Mouse (Mus musculus): ENCODE data around the gene Rab1b.
A peak's percentile ranks its signal among the peaks of the same experiment; 100 is the strongest.
"Not testable (repeated sequence)": the region's sequence is repeated elsewhere in the genome, so short reads cannot be mapped to it uniquely, and the experiment has no call there.

The Rab1b gene

GRCm38 (mm10) chr19:5097521-5098362 lies 9.1 kb downstream of the Rab1b start:
- peak in 1 of 2 experiments; percentile 32 for DNase-seq

GRCm38 (mm10) chr19:5095887-5096474 lies 10.9 kb downstream of the Rab1b start:
- DNase-seq, result peak in 1 of 2 experiments; percentile 38

DNA sequence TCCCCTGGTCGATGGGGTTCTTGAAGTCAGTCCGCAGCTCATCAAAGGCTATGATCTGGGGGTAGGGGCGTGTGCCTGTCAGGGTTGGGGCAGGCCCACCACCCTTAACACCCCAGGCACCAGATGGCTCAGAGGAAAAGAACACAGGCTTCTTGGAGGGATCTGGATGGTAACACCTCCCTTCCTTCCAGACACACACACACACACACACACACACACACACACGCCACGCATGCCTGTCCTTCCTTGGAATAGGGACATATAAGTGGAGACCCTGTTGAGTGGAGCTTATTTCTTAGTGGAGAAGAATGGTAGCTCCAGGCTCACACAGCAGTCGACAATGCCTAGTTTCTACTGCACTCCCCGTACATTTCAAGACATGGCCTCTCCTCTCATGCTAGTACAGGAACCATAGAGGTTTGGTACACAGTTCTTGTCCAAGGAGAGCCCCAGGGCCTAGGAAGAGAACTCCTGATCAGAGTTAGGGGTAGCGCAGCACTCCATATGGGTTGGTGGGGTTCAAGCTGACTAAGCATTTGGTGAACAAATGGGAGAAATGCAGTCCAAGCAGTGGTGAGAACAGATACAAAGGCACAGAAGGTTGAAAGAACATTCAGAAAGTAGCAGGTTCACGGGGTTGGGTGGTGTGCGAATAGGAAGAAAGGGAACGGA lies 12.0 kb downstream of the Rab1b start:
- no peak for DNase-seq

DNA sequence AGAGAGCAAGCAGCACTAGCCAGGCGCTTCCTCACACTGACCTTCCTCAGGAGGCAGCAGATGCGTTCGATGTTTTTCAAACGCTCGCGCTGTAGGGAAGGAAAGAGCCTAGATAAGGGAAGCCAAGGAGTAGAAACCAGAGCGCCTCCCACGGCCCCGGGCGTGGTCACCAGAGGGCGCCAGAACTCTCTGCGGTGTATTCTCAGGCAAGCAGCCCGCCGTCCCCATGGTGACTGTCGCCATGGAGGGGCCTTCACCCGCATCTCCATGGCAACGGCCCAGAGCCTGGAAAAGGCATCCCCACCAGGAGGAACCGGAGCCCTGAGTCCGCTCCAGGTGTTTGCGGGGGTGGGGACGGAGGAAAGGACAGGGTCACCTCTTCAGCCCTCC lies 12.6 kb downstream of the Rab1b start:
- peak; percentile 95 to 96 for DNase-seq

DNA sequence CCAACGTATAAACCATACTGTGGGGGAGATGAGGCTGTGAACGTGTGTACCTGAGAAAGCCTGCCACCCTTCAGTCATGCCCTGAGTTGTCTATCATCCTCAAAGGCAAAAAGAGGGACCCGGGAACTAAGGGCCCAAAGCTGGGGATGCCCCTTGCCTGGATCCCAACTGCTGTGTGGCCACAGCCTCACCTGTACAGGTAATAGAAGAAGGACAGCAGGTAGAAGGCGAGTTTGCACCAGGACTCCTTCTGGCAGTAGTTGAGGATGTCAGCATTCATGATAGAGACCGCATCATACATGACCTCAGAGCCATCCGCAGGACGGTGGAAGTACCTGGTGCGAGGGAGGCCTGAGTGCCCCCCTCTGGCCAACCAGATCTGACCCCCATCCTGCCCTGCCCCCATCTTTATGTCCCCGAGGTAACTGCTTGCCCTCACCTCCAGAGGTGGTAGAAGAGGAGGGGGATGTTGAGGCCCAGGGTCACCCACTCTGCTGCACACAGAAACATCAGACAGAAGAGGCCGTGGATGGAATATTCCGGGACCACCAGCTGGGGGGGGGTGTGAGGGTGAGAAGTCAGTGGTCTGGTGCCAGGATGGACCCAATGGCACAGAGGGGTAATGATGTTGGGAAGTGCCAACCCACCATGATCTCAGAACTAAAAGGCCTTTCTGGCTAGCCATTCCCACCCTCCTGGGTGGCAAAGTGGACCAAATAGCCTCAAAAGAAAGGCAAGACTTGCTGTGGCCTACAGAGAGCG lies 13.2 kb downstream of the Rab1b start:
- peak in 1 of 2 experiments; percentile 36 for DNase-seq

DNA sequence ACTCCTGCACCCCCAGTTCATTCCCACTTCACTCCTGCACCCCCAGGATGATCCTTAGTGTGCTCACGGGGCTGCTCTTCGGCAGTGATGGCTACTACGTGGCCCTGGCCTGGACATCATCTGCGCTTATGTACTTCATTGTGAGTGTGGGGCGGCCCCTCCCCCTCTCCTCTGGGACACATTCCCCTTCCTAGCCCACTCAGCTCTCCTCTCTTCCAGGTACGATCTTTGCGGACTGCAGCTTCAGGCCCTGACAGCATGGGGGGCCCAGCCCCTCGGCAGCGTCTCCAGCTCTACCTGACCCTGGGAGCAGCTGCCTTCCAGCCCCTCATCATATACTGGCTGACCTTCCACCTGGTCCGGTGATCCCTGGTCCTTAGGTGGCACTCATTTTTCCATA lies 14.8 kb downstream of the Rab1b start:
- peak in 1 of 2 experiments; percentile 35 for DNase-seq

- DNase-seq, result peak in 1 of 2 experiments; percentile 35
Measured at GRCm38 (mm10) chr19:5089324-5089723, 17.5 kb downstream of the Rab1b start.

- DNase-seq, result peak; percentile 98
Measured at GRCm38 (mm10) chr19:5087884-5088728, 18.8 kb downstream of the Rab1b start, which contains the start of gene Yif1a. Gene Yif1a (plus strand): TSS chr19:5088538.

- DNase-seq, result not testable (repeated sequence)
Measured at GRCm38 (mm10) chr19:5086533-5086932, 20.3 kb downstream of the Rab1b start.

GRCm38 (mm10) chr19:5085145-5085863 lies 21.6 kb downstream of the Rab1b start, which contains the start of gene Tmem151a:
Gene Tmem151a (minus strand): TSS chr19:5085531.
- DNase-seq, result peak; percentile 60 to 82

DNA sequence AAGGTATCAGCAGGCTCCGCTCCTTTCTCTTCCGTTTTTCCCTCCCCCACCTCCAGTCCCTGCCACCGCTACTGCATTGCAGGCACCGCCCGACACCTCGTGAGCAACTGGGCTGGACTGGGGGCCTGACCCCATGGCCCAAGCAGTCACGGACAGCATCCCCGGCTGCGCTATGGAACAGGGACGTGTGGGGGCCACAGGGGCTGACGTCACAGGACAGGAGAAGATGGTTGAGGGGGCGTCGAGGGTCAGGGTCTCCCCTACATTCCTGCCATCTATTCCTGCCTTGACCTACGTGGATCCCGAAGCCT lies 22.1 kb downstream of the Rab1b start:
- peak in 1 of 2 experiments; percentile 39 for DNase-seq

DNA sequence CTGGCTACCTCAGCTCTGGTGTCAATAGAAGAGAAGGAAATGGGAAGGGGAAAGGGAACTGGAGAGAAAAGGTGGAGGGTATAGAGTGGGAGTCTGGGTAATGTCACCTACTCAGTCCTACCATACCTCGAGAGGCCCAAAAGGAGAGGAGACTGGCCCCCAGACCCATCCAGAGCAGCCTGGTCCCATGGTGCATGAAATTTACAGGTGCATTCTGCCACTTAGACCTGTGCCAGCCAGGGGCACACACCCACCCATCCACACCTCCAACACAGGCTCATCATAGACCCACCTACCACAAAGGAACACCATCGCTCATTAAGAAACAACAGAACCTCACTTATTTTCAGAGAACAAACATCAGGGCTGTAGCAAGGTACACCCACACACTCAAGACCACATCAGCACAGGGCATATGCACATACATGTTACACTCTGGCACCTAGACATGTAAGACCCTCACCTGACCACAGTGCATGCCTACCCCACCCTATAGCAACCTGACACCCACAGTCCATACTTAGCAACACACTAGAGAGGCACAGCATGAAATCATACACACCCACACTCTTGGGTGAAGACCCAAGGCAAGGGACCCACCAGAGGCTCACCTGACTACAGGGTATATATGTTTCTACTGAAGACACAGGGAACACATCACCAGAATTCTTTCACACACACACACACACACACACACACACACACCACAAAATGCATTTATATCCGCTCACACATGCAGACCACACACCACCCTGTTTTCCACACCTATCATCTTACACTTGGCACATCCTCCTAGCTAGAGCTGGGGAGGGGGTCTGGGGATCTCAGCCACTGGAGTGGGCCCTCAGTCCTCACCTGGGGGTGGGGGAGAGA lies 22.7 kb downstream of the Rab1b start:
- DNase-seq, result no peak

GRCm38 (mm10) chr19:5082596-5082995 lies 24.3 kb downstream of the Rab1b start:
- no peak for DNase-seq

- DNase-seq, result peak in 1 of 2 experiments; percentile 36
Measured at GRCm38 (mm10) chr19:5082005-5082404, 24.9 kb downstream of the Rab1b start.

GRCm38 (mm10) chr19:5079279-5079678 lies 27.6 kb downstream of the Rab1b start:
- DNase-seq, result no peak

GRCm38 (mm10) chr19:5073518-5073917 lies 33.4 kb downstream of the Rab1b start:
- no peak for DNase-seq

GRCm38 (mm10) chr19:5073028-5073427 lies 33.8 kb downstream of the Rab1b start:
- peak; percentile 69 to 83 for DNase-seq

DNA sequence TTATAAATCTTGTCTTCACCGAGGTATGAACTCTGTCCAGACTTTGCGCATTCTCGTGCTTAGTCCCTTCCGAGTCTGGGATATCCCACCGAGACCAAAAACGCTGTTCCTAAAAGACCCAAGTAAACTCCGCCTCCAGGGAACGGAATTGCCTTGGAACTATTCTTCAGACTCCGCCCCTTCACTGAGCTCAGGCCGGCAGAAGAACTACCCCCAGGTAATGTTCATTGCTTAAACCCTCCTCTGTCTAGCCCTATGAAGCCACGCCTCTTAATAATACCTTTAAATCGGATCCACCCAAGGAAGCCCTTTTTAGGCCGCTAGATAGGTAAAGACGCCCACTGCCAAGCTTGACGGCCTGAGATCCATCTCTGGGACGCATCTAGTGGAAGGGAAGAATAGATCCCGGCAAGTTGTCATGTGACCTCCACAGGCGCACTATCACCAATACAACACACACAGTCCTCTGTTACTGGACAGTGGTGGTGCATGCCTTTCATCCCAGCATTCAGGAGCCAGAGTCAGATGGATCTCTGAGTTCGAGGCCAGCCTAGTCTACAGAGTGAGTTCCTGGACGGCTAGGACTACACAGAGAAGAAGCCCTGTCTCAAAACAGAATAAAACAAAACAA lies 34.4 kb downstream of the Rab1b start:
- DNase-seq, result peak in 1 of 2 experiments; percentile 26

DNA sequence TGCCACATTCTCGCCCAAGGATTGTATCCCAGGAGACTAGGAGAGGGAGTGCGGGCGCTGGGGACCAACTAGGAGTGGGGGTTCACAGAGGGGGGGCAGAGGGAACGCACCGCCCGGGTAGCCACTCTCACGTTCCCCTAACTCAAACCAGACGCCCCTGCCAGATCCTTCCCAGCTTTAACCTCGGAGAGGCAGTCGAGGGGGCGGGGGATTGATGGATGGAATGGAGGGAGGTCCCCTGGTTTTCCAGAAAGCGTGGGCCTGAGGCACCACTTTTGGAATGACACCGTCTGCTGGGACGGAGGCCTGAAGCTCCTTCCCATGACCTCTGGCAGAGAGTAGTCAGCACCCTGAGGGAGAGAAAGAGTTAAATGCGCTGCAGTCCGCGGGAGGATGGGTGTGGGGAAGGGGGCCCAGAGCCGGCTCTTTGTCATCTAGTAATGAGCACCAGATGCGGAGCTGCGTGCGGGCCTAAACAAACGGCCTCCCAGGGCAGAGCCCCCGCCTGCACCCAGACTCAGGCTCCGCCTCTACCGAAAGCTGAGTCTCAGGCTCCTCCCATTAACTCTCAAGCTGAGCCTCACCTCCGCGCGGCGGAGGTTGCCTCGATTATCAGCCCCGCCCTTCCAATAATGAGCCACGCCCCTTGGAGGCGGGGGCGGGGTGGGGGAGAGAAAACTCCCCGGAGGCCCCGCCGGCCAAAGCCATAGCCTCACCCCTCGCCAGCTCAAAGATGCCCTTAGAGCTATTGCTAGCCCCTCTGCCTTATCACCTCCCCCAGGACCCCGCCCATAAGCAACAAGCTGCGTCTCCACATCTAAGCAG lies 35.1 kb downstream of the Rab1b start:
- peak; percentile 69 to 86 for DNase-seq
